Mouse (Mus musculus): Measurements from ENCODE around the gene Tigit. TPM values are rescaled to one million over a fixed set of nuclear protein-coding genes. Genes with fewer than 3 reads are reported as not detected.

Tigit gene
- polyA plus RNA-seq (2016; fragmentation: Nextera tagmentation; extraction: Ambion mirVana), result not detected in 2 replicates

DNA sequence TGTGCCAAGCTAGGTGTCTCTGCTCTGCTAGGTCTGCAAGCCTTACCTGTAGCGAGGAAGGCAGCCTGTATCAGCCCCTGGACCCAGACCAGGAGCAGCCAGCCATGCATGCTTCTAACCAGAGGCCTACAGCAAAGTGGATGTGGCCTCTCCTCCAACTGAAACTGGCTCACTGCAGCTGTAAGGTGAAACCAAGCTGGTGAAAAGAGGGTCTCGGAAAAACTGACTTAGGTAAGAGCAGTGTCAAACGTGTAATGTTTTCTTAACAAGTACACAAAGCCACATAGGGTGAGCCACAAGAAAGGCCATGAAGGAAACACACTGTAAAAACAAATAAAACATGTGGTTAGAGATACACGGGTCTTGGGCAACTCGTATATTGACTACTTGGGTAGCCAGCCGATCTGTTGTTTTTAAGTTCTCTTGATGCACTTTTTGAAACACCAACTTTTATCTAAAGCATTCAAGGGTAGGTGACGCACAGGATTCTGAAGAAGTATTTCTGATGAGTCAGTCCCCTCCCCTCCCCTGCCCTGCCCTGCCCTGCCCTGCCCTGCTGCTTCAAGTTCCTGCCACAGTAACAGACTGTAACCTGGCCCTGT is at the start of gene Tigit:
Gene Tigit (minus strand): TSS at position 169 of the 602 bp plus-strand sequence.
- Histone ChIP-seq H3K9me3 (replicated peaks) (no peaks in the 10 kb centered on the region), H3K4me2 (no peak within 1 kb of the TSS), H3K4me3 (no peak within 1 kb of the TSS), H3K4me1 (replicated peaks) (no peaks in the 10 kb centered on the region), H3K9ac (no peak within 1 kb of the TSS), H3K27me3 (replicated peaks) (no peaks in the 10 kb centered on the region), H3K27ac (ENCODE audit: poor library complexity, severe bottlenecking) (no peak within 1 kb of the TSS), H3K36me3 (no peaks in the 10 kb centered on the region)
- 56% methylated on average over 7 of the region's 7 CpGs for WGBS
- ATAC-seq (ENCODE audit: insufficient number of reproducible peaks, low FRiP score), result peak; percentile 79; the same call in 1 of the 2 replicates

- Histone ChIP-seq H3K27ac (ENCODE audit: poor library complexity, severe bottlenecking) (no peak overlapping the region), H3K4me1 (replicated peaks) (peaks cover 18% of the 10 kb centered on the region), H3K36me3 (no peaks in the 10 kb centered on the region), H3K27me3 (replicated peaks) (0 out of 2 replicates have a peak, but pooled peaks cover 5% of the 10 kb centered on the region), H3K9me3 (replicated peaks) (no peaks in the 10 kb centered on the region), H3K9ac (no peak overlapping the region), H3K4me2 (no peak overlapping the region), H3K4me3 (no peak overlapping the region)
- no peak for ATAC-seq (ENCODE audit: insufficient number of reproducible peaks, low FRiP score)
- 86% methylated on average over 7 of the region's 7 CpGs for WGBS
These were observed 47.4 kb upstream of the Tigit start for GRCm38 (mm10) chr16:43711361-43711760.

- Histone ChIP-seq H3K27me3 (replicated peaks) (0 out of 2 replicates have a peak, but pooled peaks cover 5% of the 10 kb centered on the region), H3K9ac (no peak overlapping the region), H3K9me3 (replicated peaks) (no peaks in the 10 kb centered on the region), H3K4me3 (no peak overlapping the region), H3K27ac (ENCODE audit: poor library complexity, severe bottlenecking) (no peak overlapping the region), H3K4me1 (replicated peaks) (peaks cover 18% of the 10 kb centered on the region), H3K36me3 (no peaks in the 10 kb centered on the region), H3K4me2 (no peak overlapping the region)
- no peak for ATAC-seq (ENCODE audit: insufficient number of reproducible peaks, low FRiP score)
- 70% methylated on average over 11 of the region's 11 CpGs for WGBS
These were observed 46.7 kb upstream of the Tigit start for GRCm38 (mm10) chr16:43710651-43711050.

DNA sequence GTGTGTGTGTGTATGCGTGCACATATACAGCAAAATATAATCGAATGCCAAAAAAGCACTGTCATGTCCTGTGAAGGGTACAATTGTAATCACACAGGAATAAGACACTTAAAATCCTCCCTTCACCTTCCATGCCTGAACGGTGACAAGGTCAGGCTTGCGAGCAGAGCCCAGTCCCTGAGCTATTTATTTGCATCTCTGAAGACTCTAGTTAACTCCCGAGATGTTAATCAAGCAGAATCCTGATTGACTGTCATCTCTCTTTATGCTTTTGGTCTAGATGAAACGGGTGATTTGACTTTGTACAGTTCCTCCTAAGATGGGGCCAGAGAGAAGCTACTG is 46.2 kb upstream of the Tigit start:
- H3K4me3 ChIP-seq, result no peak overlapping the region
- H3K4me2 ChIP-seq, result no peak overlapping the region
- 0 out of 2 replicates have a peak, but pooled peaks cover 5% of the 10 kb centered on the region for H3K27me3 ChIP-seq (replicated peaks)
- H3K9ac ChIP-seq, result no peak overlapping the region
- WGBS, result 60% methylated on average over 6 of the region's 6 CpGs
- no peaks in the 10 kb centered on the region for H3K9me3 ChIP-seq (replicated peaks)
- no peaks in the 10 kb centered on the region for H3K36me3 ChIP-seq
- ATAC-seq (ENCODE audit: insufficient number of reproducible peaks, low FRiP score), result no peak
- H3K27ac ChIP-seq (ENCODE audit: poor library complexity, severe bottlenecking), result no peak overlapping the region
- peaks cover 18% of the 10 kb centered on the region for H3K4me1 ChIP-seq (replicated peaks)

DNA sequence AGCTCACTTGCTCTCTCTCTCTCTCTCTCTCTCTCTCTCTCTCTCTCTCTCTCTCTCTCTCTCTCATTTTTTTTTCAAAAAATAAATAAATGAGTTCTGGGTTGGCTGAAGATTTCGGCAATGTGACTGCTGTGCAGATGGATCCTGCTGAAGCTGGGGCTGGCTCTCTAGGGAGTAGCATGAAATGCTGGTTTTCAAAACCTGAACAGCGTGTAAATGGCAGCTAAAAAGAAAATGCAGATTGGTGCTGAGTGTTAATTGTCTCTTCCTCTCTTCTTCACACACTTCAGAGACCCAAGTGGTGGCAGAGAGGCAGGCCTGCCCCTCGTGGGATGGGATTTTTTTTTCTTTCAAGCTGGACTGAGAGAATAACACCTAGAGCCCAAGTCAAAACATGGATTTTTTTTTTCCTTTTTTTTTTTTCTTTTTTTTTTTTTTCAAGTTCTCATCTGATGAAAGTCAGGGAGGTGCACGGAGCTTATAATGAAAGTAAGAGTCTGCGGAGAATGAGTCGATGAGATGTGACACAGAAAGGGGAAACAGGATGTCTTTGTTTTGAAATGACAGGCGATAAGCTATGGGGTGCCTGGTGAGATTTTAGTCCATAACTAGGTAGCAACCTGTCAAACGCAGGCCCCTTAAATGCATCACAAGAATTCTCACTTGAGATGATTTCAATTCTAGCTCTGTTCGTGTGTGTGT is 45.6 kb upstream of the Tigit start:
- no peak overlapping the region for H3K27ac ChIP-seq (ENCODE audit: poor library complexity, severe bottlenecking)
- no peak overlapping the region for H3K4me3 ChIP-seq
- no peak for ATAC-seq (ENCODE audit: insufficient number of reproducible peaks, low FRiP score)
- H3K4me2 ChIP-seq, result peak overlapping the region; percentile 55
- WGBS, result 42% methylated on average over 9 of the region's 9 CpGs
- no peak overlapping the region for H3K9ac ChIP-seq
- no peaks in the 10 kb centered on the region for H3K36me3 ChIP-seq
- no peaks in the 10 kb centered on the region for H3K9me3 ChIP-seq (replicated peaks)
- H3K4me1 ChIP-seq (replicated peaks), result peaks cover 19% of the 10 kb centered on the region
- H3K27me3 ChIP-seq (replicated peaks), result 0 out of 2 replicates have a peak, but pooled peaks cover 5% of the 10 kb centered on the region

DNA sequence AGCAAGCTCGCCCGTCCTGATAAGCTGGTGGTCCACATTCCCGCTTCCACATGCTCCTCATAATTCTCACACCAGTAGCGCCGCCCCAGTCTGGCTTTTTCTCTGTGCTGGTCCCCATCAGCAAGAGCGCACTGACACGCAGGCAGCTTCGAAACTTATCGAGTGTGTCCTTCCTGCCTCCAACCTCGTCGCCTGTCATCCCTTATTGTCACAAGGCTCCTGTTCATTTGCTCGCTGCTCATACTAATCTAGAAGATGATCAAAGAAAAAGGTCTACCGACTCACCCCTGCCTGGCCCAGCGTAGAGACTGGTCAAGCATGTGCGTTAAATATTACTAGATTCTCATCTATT is 45.1 kb upstream of the Tigit start:
- Histone ChIP-seq H3K9me3 (replicated peaks) (no peaks in the 10 kb centered on the region), H3K4me2 (peak overlapping the region; percentile 55), H3K4me1 (replicated peaks) (peaks cover 23% of the 10 kb centered on the region), H3K4me3 (peak overlapping the region; percentile 23; the same call in 1 of the 2 replicates), H3K36me3 (no peaks in the 10 kb centered on the region), H3K9ac (no peak overlapping the region), H3K27me3 (replicated peaks) (0 out of 2 replicates have a peak, but pooled peaks cover 5% of the 10 kb centered on the region), H3K27ac (ENCODE audit: poor library complexity, severe bottlenecking) (no peak overlapping the region)
- 0 out of 2 replicates have a peak, but pooled peaks have one; percentile 15 for ATAC-seq (ENCODE audit: insufficient number of reproducible peaks, low FRiP score)
- 30% methylated on average over 15 of the region's 15 CpGs for WGBS

DNA sequence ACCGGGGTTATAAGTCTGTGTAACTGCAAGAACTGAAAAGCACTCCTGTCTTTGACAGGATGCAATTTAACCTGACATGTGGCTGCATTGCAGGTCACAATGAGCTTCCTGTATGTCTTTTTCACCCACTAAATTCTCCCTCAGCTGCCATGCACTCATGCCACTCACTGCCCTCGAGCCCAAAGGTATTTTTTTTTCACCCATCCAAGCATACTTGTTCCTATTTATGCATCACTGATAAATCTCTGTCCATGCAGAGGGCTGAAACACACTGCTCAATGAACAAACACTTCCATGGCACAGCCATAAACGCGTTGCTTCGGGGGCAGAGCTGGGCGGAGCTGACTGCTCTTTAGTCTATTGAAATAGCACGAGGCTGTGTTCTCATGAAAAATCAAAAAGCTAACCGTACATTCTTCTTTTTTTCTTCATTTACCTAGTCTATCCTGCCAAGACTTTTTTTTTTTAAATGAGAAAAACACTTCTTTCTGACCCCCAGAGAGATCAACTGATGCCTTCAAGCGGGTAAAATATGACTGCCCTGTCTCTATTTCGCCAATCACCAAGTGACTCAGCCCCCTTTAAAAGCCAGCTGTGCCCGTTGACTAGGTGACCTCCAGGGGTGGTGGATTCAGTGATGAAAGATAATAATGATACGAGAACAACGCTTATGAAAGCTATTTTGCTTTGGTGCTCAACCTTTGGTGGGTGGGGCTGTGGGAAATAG is 44.6 kb upstream of the Tigit start:
- 58% methylated on average over 13 of the region's 13 CpGs for WGBS
- no peak overlapping the region for H3K27ac ChIP-seq (ENCODE audit: poor library complexity, severe bottlenecking)
- H3K4me2 ChIP-seq, result peak overlapping the region; percentile 55
- H3K4me1 ChIP-seq (replicated peaks), result peaks cover 23% of the 10 kb centered on the region
- H3K4me3 ChIP-seq, result peak overlapping the region; percentile 23; the same call in 1 of the 2 replicates
- H3K9me3 ChIP-seq (replicated peaks), result no peaks in the 10 kb centered on the region
- no peak for ATAC-seq (ENCODE audit: insufficient number of reproducible peaks, low FRiP score)
- no peak overlapping the region for H3K9ac ChIP-seq
- H3K36me3 ChIP-seq, result no peaks in the 10 kb centered on the region
- 0 out of 2 replicates have a peak, but pooled peaks cover 5% of the 10 kb centered on the region for H3K27me3 ChIP-seq (replicated peaks)

- WGBS, result 33% methylated on average over 14 of the region's 14 CpGs
- Histone ChIP-seq H3K9me3 (replicated peaks) (no peaks in the 10 kb centered on the region), H3K4me3 (no peak overlapping the region), H3K27me3 (replicated peaks) (0 out of 2 replicates have a peak, but pooled peaks cover under 1% of the 10 kb centered on the region), H3K27ac (ENCODE audit: poor library complexity, severe bottlenecking) (peak overlapping the region; percentile 83; the same call in 1 of the 2 replicates), H3K4me1 (replicated peaks) (peaks cover 26% of the 10 kb centered on the region), H3K4me2 (peak overlapping the region; percentile 55), H3K36me3 (no peaks in the 10 kb centered on the region), H3K9ac (no peak overlapping the region)
- peak; percentile 87 for ATAC-seq (ENCODE audit: insufficient number of reproducible peaks, low FRiP score)
These were observed 38.0 kb upstream of the Tigit start for GRCm38 (mm10) chr16:43701765-43702504.

- Histone ChIP-seq H3K4me3 (no peak overlapping the region), H3K9me3 (replicated peaks) (no peaks in the 10 kb centered on the region), H3K27me3 (replicated peaks) (no peaks in the 10 kb centered on the region), H3K4me1 (replicated peaks) (peaks cover 26% of the 10 kb centered on the region), H3K9ac (no peak overlapping the region), H3K4me2 (no peak overlapping the region), H3K27ac (ENCODE audit: poor library complexity, severe bottlenecking) (no peak overlapping the region), H3K36me3 (no peaks in the 10 kb centered on the region)
- WGBS, result 86% methylated on average over 8 of the region's 8 CpGs
- ATAC-seq (ENCODE audit: insufficient number of reproducible peaks, low FRiP score), result no peak
These were observed 36.6 kb upstream of the Tigit start for GRCm38 (mm10) chr16:43700575-43700974.

GRCm38 (mm10) chr16:43698735-43699649 is 35.0 kb upstream of the Tigit start:
- Histone ChIP-seq H3K9ac (no peak overlapping the region), H3K36me3 (no peaks in the 10 kb centered on the region), H3K9me3 (replicated peaks) (no peaks in the 10 kb centered on the region), H3K4me1 (replicated peaks) (peaks cover 21% of the 10 kb centered on the region), H3K4me2 (no peak overlapping the region), H3K4me3 (no peak overlapping the region), H3K27ac (ENCODE audit: poor library complexity, severe bottlenecking) (no peak overlapping the region), H3K27me3 (replicated peaks) (no peaks in the 10 kb centered on the region)
- 76% methylated on average over 14 of the region's 14 CpGs for WGBS
- ATAC-seq (ENCODE audit: insufficient number of reproducible peaks, low FRiP score), result no peak
